Mouse (Mus musculus) C2C12 (cell line): ENCODE data around the gene 4930451I11Rik. TPM values are rescaled to one million over a fixed set of nuclear protein-coding genes. Genes with fewer than 3 reads are reported as not detected.
A peak's percentile ranks its signal among the peaks of the same experiment; 100 is the strongest.

Experiments
- H3K27me3 ChIP-seq: one replicate; pipeline ENCODE4 v1.6.1; 2011; ENCODE audit not compliant: control insufficient read depth, insufficient read depth, insufficient read length
- H3K36me3 ChIP-seq: one replicate; pipeline ENCODE4 v1.6.1; 2011; ENCODE audit not compliant: control insufficient read depth, insufficient read depth
- H3K4me3 ChIP-seq: one replicate; pipeline ENCODE4 v1.5.1; 2011; ENCODE audit warnings: mild to moderate bottlenecking, control low read depth; ENCODE audit not compliant: poor library complexity, insufficient read depth, severe bottlenecking
- H3K79me2 ChIP-seq: one replicate; pipeline ENCODE4 v1.6.1; 2011; ENCODE audit not compliant: control insufficient read depth, insufficient read depth
- H3K79me3 ChIP-seq: one replicate; pipeline ENCODE4 v1.6.1; 2011; ENCODE audit warnings: low read depth, control low read depth
- H3ac ChIP-seq: one replicate; pipeline ENCODE3; 2011; ENCODE audit warnings: low read depth; ENCODE audit not compliant: control insufficient read depth, insufficient read length
- CEBPB ChIP-seq: IDR thresholded peaks from one replicate; pipeline ENCODE4 v1.6.1; 2011; ENCODE audit warnings: low read depth, mild to moderate bottlenecking, control low read depth, moderate library complexity
- CTCF ChIP-seq: IDR thresholded peaks from one replicate; pipeline ENCODE4 v1.5.1; 2011; ENCODE audit not compliant: control insufficient read depth, insufficient read depth, insufficient read length
- FOSL1 ChIP-seq: IDR thresholded peaks from one replicate; pipeline ENCODE4 v1.8.0; 2011; ENCODE audit warnings: mild to moderate bottlenecking, low read length; ENCODE audit not compliant: poor library complexity, insufficient read depth, severe bottlenecking
- MAX ChIP-seq: IDR thresholded peaks from one replicate; pipeline ENCODE4 v1.6.1; 2011; ENCODE audit warnings: mild to moderate bottlenecking, control low read depth
- MYOD1 ChIP-seq: IDR thresholded peaks from one replicate; pipeline ENCODE4 v1.6.1; 2011; ENCODE audit warnings: low read depth; ENCODE audit not compliant: control insufficient read depth, insufficient read length
- MYOG ChIP-seq: IDR thresholded peaks from one replicate; pipeline ENCODE4 v1.6.1; 2011; ENCODE audit not compliant: control insufficient read depth, insufficient read length; ENCODE audit errors: extremely low read depth
- USF1 ChIP-seq: IDR thresholded peaks from one replicate; pipeline ENCODE4 v1.6.1; 2011; ENCODE audit warnings: low read depth, mild to moderate bottlenecking, control low read depth, moderate library complexity
- polyA plus RNA-seq: library from polyadenylated mRNA; unstranded; fragments of >200 nt; fragmentation: generic; extraction: Trizol; gene quantifications from one replicate; pipeline ENCODE4 v1.2.1, GENCODE M21; 2012; ENCODE audit warnings: missing spikeins

Gene 4930451I11Rik
- polyA plus RNA-seq, 1 experiment = not detected

- H3K27me3 ChIP-seq = peaks cover 42% of the 10 kb centered on the region
- H3ac ChIP-seq = peak overlapping the region; percentile 13
- TF ChIP-seq MAX (no peak), FOSL1 (no peak), MYOD1 (no peak), CTCF (no peak), CEBPB (no peak), USF1 (no peak), MYOG (no peak)
- no peaks in the 10 kb centered on the region for H3K36me3 ChIP-seq
- no peaks in the 10 kb centered on the region for H3K79me2 ChIP-seq
- H3K79me3 ChIP-seq = no peaks in the 10 kb centered on the region
- H3K4me3 ChIP-seq = no peak overlapping the region
Observed at GRCm38 (mm10) chr7:126847421-126848398, 16.3 kb upstream of the 4930451I11Rik start.

- H3K27me3 ChIP-seq = peaks cover 45% of the 10 kb centered on the region
- no peaks in the 10 kb centered on the region for H3K79me3 ChIP-seq
- no peak within 1 kb of the TSS for H3K4me3 ChIP-seq
- peak within 1 kb of the TSS; percentile 13 for H3ac ChIP-seq
- no peaks in the 10 kb centered on the region for H3K79me2 ChIP-seq
- no peaks in the 10 kb centered on the region for H3K36me3 ChIP-seq
- no peak for TF ChIP-seq CEBPB
- TF ChIP-seq MYOD1 = no peak
- no peak for TF ChIP-seq CTCF
- TF ChIP-seq MYOG = no peak
- TF ChIP-seq MAX = no peak
Observed at GRCm38 (mm10) chr7:126847116-126847420, 15.6 kb upstream of the 4930451I11Rik start, which contains the start of gene Doc2a. Doc2a (plus strand) TSS chr7:126847416.

- no peak for TF ChIP-seq MYOD1
- TF ChIP-seq CTCF = no peak
- no peak for TF ChIP-seq MAX
- no peak for TF ChIP-seq USF1
- TF ChIP-seq FOSL1 = no peak
- no peak for TF ChIP-seq MYOG
- TF ChIP-seq CEBPB = no peak
Observed at GRCm38 (mm10) chr7:126845516-126845915, 14.1 kb upstream of the 4930451I11Rik start.

GRCm38 (mm10) chr7:126843276-126843675, 11.8 kb upstream of the 4930451I11Rik start:
- Histone ChIP-seq H3ac (no peak overlapping the region), H3K79me2 (no peaks in the 10 kb centered on the region), H3K27me3 (peaks cover 46% of the 10 kb centered on the region), H3K4me3 (no peak overlapping the region), H3K79me3 (no peaks in the 10 kb centered on the region), H3K36me3 (no peaks in the 10 kb centered on the region)
- TF ChIP-seq FOSL1 (no peak), MYOG (no peak), MAX (no peak), MYOD1 (no peak), CEBPB (no peak), CTCF (no peak), USF1 (no peak)

More at GRCm38 (mm10) chr7:126845516-126845915, 14.1 kb upstream of the 4930451I11Rik start:
- H3K36me3 ChIP-seq = no peaks in the 10 kb centered on the region
- H3K79me3 ChIP-seq = no peaks in the 10 kb centered on the region
- H3K79me2 ChIP-seq = no peaks in the 10 kb centered on the region
- H3ac ChIP-seq = no peak overlapping the region
- no peak overlapping the region for H3K4me3 ChIP-seq
- H3K27me3 ChIP-seq = peaks cover 55% of the 10 kb centered on the region

- Histone ChIP-seq H3K79me2 (no peaks in the 10 kb centered on the region), H3ac (no peak overlapping the region), H3K79me3 (no peaks in the 10 kb centered on the region), H3K36me3 (no peaks in the 10 kb centered on the region), H3K4me3 (no peak overlapping the region), H3K27me3 (peaks cover 37% of the 10 kb centered on the region)
- no peak for TF ChIP-seq FOSL1
- no peak for TF ChIP-seq CTCF
- no peak for TF ChIP-seq MYOG
- no peak for TF ChIP-seq MAX
- no peak for TF ChIP-seq USF1
- no peak for TF ChIP-seq CEBPB
- no peak for TF ChIP-seq MYOD1
Observed at GRCm38 (mm10) chr7:126833294-126833693, 1.9 kb upstream of the 4930451I11Rik start.
